Mouse (Mus musculus): ENCODE measurements around the gene Pmel.
"Not testable (repeated sequence)": the region's sequence is repeated elsewhere in the genome, so short reads cannot be mapped to it uniquely, and the experiment has no call there.

DNA sequence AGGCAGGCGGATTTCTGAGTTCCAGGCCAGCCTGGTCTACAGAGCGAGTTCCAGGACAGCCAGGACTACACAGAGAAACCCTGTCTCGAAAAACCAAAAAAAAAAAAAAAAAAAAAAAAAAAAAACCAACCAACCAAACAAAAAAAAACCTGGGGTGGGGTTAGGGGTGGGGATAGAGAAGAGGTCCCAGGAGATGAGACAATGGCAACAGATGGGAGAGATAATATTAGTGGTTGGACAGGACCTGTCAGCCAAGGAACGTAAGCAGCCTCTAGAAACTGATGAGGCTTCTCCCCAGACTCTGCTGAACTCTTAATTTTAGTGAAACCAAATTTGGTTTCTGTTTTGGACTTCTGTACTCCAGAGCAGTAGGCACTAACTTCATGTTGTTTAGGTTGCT lies 21.5 kb downstream of the Pmel start:
- not testable (repeated sequence) for TF ChIP-seq POLR2A (IDR thresholded peaks at IDR 0.05; ENCODE audit: control insufficient read depth, extremely low read depth, insufficient read depth, low read length, poor library complexity); CTCF (IDR thresholded peaks at IDR 0.05; ENCODE audit: borderline replicate concordance, control insufficient read depth, extremely low read depth, insufficient read depth, low read length, poor library complexity)

All from thymus, adult 2 months (tissue).